Mouse (Mus musculus): ENCODE measurements around the gene Chd3. TPM values are rescaled to one million over a fixed set of nuclear protein-coding genes. Genes with fewer than 3 reads are reported as not detected.
"Not testable (repeated sequence)": the region's sequence is repeated elsewhere in the genome, so short reads cannot be mapped to it uniquely, and the experiment has no call there.

The Chd3 gene
- total RNA-seq, 2 experiments from 2014 or later, result 504 to 538 TPM

DNA sequence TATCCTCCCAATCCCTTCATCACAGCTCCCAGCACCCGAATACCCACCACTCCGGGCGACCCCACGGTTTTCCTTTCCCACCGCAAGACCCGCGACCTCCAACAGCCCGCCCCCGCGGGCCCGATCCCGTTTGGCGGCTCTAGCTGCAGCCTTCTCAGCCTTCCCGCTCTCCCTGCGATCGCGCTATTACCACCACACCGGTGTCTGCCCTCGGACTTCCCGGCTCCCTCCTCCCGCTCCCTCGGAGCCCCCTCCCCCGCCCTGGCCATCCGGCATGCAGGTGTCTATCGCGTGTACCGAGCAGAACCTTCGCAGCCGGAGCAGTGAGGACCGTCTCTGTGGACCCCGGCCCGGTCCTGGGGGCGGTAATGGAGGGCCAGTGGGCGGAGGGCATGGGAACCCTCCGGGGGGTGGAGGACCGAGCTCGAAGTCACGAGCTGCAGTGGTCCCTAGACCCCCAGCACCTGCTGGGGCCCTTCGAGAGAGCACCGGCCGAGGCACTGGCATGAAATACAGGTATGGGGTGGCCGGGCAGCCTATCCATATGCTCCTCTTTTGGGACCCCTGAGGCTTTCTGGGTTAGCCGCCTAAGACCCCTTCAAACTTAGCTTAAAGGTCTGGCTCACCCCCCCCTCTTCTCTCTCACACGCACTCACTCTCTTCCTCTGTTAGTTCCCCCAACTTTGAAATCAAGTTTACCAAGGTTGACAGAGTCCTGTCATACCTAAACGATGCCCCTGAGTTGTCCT lies 42.6 kb downstream of the Chd3 start:
- peak in 1 of 2 experiments; percentile 16 for DNase-seq (ENCODE audit: extremely low spot score in 1 of 2, low spot score in 1 of 2)

DNA sequence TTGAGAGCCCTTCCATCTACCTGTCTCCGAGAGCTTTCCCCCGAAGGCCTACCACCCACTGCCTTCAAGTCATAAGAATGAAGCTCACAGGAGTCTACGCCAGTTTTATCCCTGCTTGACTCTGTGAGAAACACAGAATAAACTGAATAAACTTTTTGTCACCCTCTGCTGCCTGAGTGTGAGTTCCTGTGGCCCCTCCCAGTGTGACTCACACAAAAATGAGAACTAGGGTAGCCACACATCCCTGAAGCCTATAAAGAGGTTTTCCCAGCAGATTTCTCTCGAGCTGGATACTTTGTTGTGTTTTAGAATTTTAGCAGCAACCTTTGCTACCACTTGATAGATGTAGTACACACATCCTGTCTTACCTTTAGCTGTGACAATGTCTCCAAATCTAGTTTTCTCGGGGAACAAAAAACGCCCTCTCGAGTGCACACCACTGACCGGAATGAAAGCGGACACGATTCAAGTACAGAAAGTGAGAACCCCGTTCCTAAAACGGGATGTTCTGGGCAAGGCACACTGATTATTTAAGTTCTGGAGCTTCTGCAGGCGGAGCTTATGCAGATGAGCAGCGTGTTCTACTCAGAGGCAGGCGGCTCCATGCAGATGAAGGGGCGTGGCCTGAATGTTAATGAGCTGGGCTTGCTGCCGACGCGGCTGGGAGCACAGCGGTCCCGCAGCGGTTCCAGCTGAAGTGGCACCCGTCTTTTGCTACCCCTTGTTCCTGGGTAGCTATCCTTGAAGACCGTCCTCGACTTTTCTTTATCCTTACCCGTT lies 43.4 kb downstream of the Chd3 start, which contains the start of gene Kcnab3:
Kcnab3 (plus strand) TSS at position 631 of the 780 bp plus-strand sequence.
- peak; percentile 56 to 65 for DNase-seq (ENCODE audit: extremely low spot score in 1 of 2, low spot score in 1 of 2)

DNA sequence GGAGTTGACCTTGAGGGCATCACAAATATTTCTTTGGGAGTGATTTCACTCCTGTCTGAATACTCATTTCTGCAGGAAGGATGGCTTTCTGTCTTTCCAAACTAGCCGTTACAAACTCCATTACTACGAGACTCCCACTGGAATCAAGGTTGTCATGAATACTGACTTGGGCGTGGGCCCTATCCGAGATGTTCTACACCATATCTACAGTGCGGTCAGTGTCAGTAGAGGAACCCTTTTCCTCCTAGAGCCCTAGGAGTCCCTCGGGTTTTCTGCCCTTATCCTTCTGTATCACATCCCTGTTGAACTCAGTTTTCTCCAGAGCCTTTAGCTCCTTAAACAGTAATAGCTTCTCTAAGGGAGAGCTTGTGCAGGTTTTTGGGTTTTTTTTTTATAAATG lies 44.5 kb downstream of the Chd3 start:
- no peak for DNase-seq (ENCODE audit: extremely low spot score in 1 of 2, low spot score in 1 of 2)

DNA sequence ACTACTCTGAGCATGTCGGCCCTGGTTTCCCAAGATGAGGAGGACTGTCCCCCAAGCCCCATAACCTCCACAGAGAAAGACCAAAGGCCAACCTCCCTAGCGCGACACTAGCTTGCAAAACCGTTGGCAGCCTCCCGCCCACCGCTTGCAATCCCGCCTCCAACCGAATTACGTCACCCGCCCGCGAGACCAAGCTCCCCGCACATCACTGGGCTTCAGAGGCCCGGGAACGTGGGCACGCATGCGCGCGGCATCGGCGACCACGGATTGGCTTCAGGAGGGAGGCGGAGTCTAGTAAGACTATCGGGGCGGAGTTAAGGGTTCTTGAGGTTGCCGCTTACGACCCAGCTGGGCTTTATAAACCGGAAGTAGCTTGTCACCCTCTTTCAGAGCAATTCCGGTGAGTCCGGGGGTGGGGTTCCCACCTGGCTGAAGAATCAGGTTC lies 45.5 kb downstream of the Chd3 start, which contains the start of the genes Cntrob and Trappc1:
Cntrob (minus strand) TSS at position 109 of the 445 bp plus-strand sequence.
Trappc1 (plus strand) TSS at position 314 of the 445 bp plus-strand sequence.
- DNase-seq (ENCODE audit: extremely low spot score in 1 of 2, low spot score in 1 of 2), result peak; percentile 96

DNA sequence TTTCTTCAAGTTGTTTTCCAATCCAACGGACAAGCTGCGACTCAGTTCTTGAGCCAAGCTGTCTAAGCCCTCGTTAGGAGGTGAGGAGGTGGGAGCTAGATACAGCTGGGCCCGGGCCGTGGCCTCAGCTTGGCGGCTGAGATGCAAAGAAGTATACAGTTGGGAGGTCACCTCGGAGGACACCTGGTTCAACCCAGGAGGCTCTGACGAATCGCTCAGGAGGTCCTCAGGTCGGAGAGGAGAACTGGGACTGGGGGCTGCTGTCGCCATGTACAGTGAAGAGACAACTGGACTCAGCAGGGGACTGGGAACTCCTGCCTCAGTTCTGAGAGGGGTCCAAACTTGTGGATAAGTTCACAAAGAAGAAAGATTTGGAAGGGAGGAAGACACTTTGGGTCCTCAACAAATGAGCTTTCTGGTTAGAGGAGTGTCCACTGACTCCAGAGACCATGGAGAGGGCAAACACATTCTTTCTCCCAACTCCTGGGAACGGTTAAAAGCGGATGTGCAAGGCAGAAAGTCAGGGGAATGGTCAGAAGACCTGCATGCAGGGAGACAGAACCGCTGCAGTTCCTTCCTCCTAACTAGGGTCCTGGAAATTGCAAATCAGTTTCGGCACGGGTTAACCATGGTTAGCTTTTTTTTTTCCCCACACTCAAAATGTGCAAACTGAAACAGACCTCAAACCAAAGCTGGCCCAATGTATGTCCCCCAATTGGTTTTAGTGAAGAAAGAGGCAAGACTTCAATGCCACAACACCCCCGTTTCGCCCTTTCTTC lies 46.3 kb downstream of the Chd3 start:
- DNase-seq (ENCODE audit: extremely low spot score in 1 of 2, low spot score in 1 of 2), result no peak

DNA sequence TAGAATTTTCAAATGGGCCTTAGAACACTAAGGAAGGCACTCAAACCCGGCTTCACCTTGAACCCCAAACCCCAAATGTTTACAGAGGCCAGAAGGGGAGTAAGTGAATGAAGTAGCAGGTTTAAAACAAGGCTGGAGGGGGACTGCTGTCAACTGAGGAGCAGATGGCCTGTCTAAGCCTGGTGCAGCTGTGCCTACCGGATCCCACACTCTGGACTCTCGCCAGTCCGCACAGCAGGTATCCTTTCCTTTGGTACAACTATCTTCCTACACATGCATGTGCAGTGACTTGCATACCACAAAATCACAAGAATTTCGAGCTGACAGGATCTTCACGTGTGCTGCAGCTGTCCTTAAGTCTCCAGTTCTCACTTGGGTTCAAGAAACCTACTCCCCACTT lies 47.2 kb downstream of the Chd3 start:
- no peak for DNase-seq (ENCODE audit: extremely low spot score in 1 of 2, low spot score in 1 of 2)

DNA sequence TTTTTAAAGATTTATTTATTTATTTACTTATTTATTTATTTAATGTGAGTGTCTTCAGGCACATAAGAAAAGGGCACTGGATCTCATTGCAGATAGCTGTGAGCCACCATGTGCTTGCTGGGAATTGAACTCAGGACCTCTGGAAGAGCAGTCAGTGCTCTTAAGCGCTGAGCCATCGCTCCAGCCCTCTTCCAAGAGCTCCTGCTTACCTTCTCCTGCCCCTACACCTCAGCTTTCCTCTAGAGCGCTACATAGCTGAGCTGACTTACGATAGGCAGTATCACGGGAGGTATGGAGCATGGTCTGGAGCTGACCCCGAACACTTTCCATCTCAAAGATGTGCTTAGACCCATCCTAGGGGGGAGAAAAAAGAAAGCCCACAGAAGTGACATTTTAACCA lies 47.6 kb downstream of the Chd3 start:
- no peak for DNase-seq (ENCODE audit: extremely low spot score in 1 of 2, low spot score in 1 of 2)

DNA sequence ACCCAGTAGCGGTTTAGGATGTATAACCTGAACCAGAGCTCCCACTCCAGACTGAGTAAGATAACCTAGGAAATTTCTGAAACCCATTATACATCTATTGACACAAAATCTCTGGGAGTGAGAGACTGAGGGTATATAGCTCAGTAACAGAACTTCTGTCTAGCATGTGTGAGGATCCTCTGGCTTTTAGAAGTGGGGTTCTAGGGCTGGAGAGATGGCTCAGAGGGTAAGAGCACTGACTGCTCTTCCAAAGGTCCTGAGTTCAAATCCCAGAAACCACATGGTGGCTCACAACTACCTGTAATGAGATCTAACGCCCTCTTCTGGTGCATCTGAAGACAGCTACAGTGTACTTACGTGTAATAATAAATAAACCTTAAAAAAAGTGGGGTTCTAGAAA lies 51.2 kb downstream of the Chd3 start:
- not testable (repeated sequence) for DNase-seq (ENCODE audit: extremely low spot score in 1 of 2, low spot score in 1 of 2)

DNA sequence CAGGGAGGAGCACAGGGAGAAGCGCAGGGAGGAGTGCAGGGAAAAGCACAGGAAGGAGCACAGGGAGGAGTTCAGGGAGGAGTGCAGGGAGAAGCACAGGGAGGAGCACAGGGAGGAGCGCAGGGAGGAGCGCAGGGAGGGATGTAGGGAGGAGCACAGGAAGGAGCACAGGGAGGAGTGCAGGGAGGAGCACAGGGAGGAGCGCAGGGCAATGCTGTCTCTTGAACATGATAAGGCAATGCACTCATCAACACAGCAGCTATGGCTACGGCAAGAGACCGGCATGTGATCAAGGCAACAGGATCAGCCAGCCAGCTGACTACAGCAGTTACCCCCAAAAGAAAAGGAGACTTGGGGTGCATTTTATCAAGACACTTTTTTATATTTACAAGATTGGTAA lies 52.8 kb downstream of the Chd3 start:
- no peak for DNase-seq (ENCODE audit: extremely low spot score in 1 of 2, low spot score in 1 of 2)

DNA sequence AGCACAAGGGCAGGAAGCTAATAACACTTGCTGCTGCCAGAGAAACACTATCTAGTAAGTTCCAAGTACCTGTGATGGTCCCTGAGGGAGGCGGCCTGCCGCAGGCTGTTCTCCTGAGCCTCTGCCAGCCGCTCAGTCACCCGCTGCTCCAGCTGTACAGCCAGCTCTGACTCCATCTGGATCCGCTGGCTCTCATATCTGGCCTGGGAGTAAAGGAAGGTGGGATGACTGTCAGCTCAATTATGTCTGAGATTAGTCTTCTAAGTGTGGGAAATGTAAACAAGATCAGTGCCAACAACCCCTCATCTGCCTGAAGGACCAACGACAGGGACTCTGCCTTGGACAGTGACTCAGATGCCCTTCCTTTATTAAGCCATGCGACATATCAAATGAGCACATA lies 57.9 kb downstream of the Chd3 start:
- no peak for DNase-seq (ENCODE audit: extremely low spot score in 1 of 2, low spot score in 1 of 2)

DNA sequence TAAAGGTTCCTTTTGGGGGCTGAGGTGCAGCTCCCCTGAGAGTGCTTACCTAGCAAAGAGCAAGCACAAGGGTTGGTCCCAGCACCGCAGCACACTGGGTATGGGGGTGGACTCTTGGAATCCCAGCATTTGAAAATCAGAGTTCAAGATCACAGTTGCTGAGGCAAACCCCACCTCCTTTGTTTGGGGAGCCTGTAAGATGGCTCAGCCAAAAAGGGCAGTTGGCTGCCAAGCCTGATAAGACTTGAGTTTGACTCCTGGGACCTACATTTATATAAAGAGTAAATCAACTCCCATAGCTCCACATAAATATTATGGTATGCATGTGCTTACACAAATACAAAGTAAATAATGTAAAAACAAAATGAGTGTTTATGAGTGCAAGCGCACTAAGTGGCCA lies 63.2 kb downstream of the Chd3 start:
- no peak for DNase-seq (ENCODE audit: extremely low spot score in 1 of 2, low spot score in 1 of 2)

DNA sequence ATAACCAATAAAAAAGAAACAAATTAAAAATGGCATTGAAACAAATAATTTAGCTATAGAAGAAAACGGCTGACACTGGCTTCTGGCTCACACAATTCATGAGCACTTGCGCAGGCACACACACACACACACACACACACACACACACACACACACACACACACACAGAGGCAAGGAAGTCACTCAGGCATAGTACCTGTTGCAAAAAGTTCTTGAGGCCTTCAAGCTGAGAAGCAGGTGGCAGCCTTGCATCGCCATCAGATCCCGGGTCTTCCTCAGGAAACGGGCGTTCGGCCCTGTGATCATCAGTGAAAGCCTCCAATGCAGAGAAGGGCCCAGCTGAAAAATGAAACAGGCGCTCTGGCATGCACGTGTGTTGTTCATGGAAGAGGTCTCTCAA lies 63.9 kb downstream of the Chd3 start:
- DNase-seq (ENCODE audit: extremely low spot score in 1 of 2, low spot score in 1 of 2), result no peak

DNA sequence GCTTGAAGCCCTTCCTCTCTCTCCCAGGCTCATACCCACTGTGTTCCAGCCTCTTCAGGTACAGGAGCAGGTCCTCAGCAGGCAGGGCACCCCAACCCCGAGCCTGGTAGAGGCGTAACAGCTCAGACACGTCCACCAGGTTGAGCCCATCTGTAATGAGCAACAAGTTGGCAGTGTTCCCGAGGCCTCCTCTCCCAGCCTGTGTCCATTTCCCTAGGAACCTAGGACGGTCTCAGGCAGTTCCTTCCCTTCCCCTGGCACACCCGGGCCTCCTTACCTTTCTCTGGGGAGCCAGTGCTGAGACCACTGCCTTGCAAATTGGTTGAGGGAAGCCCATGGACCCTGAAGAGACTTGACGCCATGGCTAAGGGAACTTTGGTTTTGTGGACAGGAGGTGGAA lies 66.4 kb downstream of the Chd3 start:
- DNase-seq (ENCODE audit: extremely low spot score in 1 of 2, low spot score in 1 of 2), result no peak

DNA sequence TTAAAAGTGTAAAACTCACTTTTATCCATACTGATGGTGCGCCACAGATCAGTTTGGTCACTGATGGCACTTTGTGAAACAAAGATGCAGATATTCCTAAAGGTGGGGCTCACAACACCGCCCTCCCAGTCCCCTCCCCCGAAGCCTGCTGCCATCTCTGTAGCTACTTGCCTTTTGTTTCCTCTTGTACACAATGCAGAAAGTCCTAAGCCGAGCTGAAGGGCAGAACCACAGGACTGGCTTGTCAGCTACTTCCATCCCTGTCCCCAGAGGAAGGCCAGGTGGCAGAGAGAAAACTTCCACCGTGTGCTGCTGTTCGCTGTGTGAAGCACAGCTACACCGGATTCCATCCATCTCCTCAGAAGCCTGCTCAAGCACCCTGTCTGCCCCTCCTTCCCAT lies 71.0 kb downstream of the Chd3 start:
- DNase-seq (ENCODE audit: extremely low spot score in 1 of 2, low spot score in 1 of 2), result no peak

DNA sequence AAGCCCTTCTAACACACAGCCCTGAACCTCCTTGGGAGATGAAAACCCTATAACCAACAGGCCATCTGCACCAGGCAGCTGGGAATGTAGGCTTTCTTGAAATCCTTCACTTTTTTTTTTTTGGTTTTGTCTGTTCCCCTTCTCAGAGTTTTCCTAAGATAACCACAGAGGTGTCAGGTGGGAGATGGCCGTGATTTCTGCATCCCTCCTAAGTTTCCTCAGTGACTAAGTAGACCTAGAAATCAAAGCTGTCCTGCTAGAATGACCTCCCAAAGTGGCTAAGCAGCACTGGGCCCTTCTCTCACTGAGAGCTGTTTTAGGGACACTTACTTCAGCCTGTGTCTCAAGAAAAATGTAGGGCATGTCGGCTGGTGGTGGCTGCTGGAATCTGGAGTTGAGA lies 71.4 kb downstream of the Chd3 start:
- no peak for DNase-seq (ENCODE audit: extremely low spot score in 1 of 2, low spot score in 1 of 2)

DNA sequence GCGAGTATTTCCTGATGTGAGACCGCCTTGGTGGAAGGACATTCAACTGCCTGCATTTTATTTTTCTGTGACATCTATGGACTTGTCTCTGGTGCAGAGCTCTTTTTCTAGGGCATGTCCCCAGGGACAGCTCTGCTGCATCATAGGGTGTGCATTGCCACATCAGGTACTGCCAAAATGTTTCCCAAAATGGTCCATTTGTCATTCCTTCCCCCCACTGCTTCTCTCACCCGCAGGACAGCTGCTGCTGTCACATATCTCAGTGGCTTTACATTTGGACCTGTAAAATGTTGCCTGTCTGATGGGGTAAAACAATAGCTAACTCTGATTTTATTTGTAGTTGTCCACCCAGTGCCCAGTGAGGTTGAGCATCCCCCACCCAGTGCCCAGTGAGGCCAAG lies 73.9 kb downstream of the Chd3 start:
- DNase-seq (ENCODE audit: extremely low spot score in 1 of 2, low spot score in 1 of 2), result no peak

Other genes starting within 250 kb of the Chd3 start
- gene Hes7, start 249.0 kb downstream of the Chd3 start, total RNA-seq (2021), result under 1 TPM; 0.80 to 0.96 TPM
- gene 9130213A22Rik, start 246.8 kb downstream of the Chd3 start, total RNA-seq (2021), result under 1 TPM; 0.68 to 0.89 TPM
- gene Aloxe3, start 243.5 kb downstream of the Chd3 start, total RNA-seq (2021), result 1 to 10 TPM; 5.2 to 6.8 TPM
- 1 to 10 TPM; 4.0 to 7.2 TPM for gene Alox12b, start 212.4 kb downstream of the Chd3 start, total RNA-seq (2021)
- 1 to 10 TPM; 6.0 to 8.2 TPM for gene Alox8, start 171.6 kb downstream of the Chd3 start, total RNA-seq (2021)
- 1 to 10 TPM; 1.7 TPM for gene Gucy2e, start 132.4 kb downstream of the Chd3 start, total RNA-seq (2021)
- 10 to 100 TPM; 11.2 to 15.6 TPM for gene Cntrob, start 45.6 kb downstream of the Chd3 start, total RNA-seq (2021)
- 10 to 100 TPM; 63.5 to 68.4 TPM for gene Trappc1, start 45.4 kb downstream of the Chd3 start, total RNA-seq (2021)
- gene Kcnab3, start 43.1 kb downstream of the Chd3 start, total RNA-seq (2021), result 10 to 100 TPM; 23.3 to 24.4 TPM
- gene Rnf227, start 28.9 kb downstream of the Chd3 start, total RNA-seq (2021), result 100 to 1,000 TPM; 103 to 110 TPM
- 100 to 1,000 TPM; 100 to 116 TPM for gene Naa38, start 26.1 kb upstream of the Chd3 start, total RNA-seq (2021)
- gene Cyb5d1, start 26.2 kb upstream of the Chd3 start, total RNA-seq (2021), result 10 to 100 TPM; 40.8 to 43.6 TPM
- gene Tmem88, start 28.8 kb upstream of the Chd3 start, total RNA-seq (2021), result 1 to 10 TPM; 2.5 TPM
- gene Kdm6b, start 44.3 kb upstream of the Chd3 start, total RNA-seq (2021), result 10 to 100 TPM; 28.5 to 41.2 TPM
- 1 to 10 TPM; 3.5 to 8.0 TPM for gene Dnah2, start 179.7 kb upstream of the Chd3 start, total RNA-seq (2021)
- gene Efnb3, start 190.8 kb upstream of the Chd3 start, total RNA-seq (2021), result 100 to 1,000 TPM; 134 to 139 TPM
- gene Wrap53, start 210.8 kb upstream of the Chd3 start, total RNA-seq (2021), result 10 to 100 TPM; 11.7 to 12.5 TPM
- 10 to 100 TPM; 24.3 to 29.8 TPM for gene Trp53, start 211.0 kb upstream of the Chd3 start, total RNA-seq (2021)
- 100 to 1,000 TPM; 394 to 472 TPM for gene Atp1b2, start 236.5 kb upstream of the Chd3 start, total RNA-seq (2021)
- not detected for gene Shbg, start 248.5 kb upstream of the Chd3 start, total RNA-seq (2021)

Measured in layer of hippocampus, postnatal 25 days (tissue).